In genomic region chr1:153035328-153035944, GRCm38 (mm10) we compare ENCODE assay signal across 7 mouse cellular contexts.
A peak's percentile ranks its signal among the peaks of the same experiment; 100 is the strongest.
DNase-seq lines count a peak whose midpoint lies in the region; ATAC-seq lines count a peak whose summit lies in the region.

No protein-coding gene starts in this region.

- ATAC-seq in lung, embryonic 15.5 days (ENCODE audit: borderline replicate concordance, extremely low read depth, low FRiP score, low TSS enrichment), result no peak; the same call in 1 of the 2 replicates

- H3K4me1 ChIP-seq in lung, embryonic 15.5 days, result peaks cover 42% of the 10 kb centered on the region

- no peaks in the 10 kb centered on the region for H3K9me3 ChIP-seq in lung, embryonic 15.5 days

- no peak overlapping the region for H3K4me3 ChIP-seq in lung, embryonic 15.5 days

- no peaks in the 10 kb centered on the region for H3K27me3 ChIP-seq in lung, embryonic 15.5 days

- no peak overlapping the region for H3K9ac ChIP-seq in lung, embryonic 15.5 days

- no peak overlapping the region for H3K4me2 ChIP-seq in lung, embryonic 15.5 days

- DNase-seq in CD4-positive helper T cell, adult 2 months (ENCODE audit: low read depth, low spot score), result peak; percentile 20
- DNase-seq in MN1 (ENCODE audit: low spot score), result peak; percentile 41
- peak; percentile 87 to 89 for DNase-seq in cerebellum, postnatal 14 days
- DNase-seq in frontal cortex, postnatal 25 days (ENCODE audit: low spot score in 2 of 2), result peak; percentile 67 to 71
- peak; percentile 45 to 80 for DNase-seq in kidney, postnatal 36 days
- peak; percentile 83 for DNase-seq in retina, postnatal 1 day

- 30% methylated on average over 6 of the region's 6 CpGs for WGBS in lung, embryonic 15.5 days

- peak overlapping the region; percentile 85 for H3K27ac ChIP-seq in lung, embryonic 15.5 days

- H3K36me3 ChIP-seq in lung, embryonic 15.5 days, result no peaks in the 10 kb centered on the region

Comparison
In these comparisons a context has a peak if more than half of its experiments do, and no peak if none do; other contexts are left out.
1. DNase-seq: peak in every context shown above with its lines; median percentile 88 in cerebellum, postnatal 14 days; 83 in retina, postnatal 1 day; 69 in frontal cortex, postnatal 25 days; 62 in kidney, postnatal 36 days; 41 in MN1; 20 in CD4-positive helper T cell, adult 2 months.